ENCODE assay signal across 8 mouse cellular contexts in the genomic region with DNA sequence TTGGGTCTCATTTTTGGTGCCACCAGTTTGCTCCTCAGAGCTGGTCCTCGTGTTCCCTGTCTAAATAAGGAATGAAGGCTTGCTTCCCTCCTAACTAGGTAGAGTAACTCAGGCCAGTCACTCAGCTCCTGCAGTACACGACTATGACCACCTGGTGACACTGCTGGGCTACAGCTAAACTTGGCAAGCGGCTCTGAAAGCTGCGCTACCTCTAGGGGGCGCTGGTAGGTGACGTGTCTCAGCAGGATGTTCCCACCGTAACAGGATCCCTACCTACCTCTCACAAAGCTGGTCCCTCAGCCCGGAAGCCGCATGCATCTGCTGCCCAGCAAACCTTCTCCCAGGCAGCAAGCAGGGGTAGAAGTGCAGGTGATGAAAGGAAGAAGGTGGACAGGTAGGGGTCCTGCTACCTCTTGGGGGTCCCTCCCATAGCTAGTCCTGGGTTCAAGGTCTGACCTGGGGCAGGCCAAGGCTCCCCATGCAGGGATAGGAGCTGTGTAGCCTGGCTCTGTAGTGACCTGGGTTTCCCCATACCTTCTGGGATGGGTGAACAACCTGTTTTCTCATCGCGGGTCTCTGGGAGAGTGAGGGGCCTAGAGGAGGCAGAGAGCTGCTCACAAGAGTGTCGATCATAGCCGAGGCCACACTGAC. TPM values are rescaled to one million over a fixed set of nuclear protein-coding genes. Genes with fewer than 3 reads are reported as not detected.
DNase-seq lines count a peak whose midpoint lies in the region; ATAC-seq lines count a peak whose summit lies in the region.

No protein-coding gene starts in this region.

- no peaks in the 10 kb centered on the region for H3K4me1 ChIP-seq in lung, embryonic 15.5 days

- DNase-seq in MEL-GATA-1-ER (ENCODE audit: extremely low read depth, low read depth) = peak; percentile 66
- DNase-seq in cerebellum, adult 18-20 months = peak; percentile 74 to 83
- DNase-seq in layer of hippocampus, adult 8-10 months (ENCODE audit: low spot score in 2 of 2) = peak; percentile 72 to 90
- peak; percentile 81 for DNase-seq in ovary, postnatal 36 days (ENCODE audit: low spot score)
- DNase-seq in thymus, postnatal 10 days (ENCODE audit: low spot score in 2 of 2) = peak; percentile 81 to 98

- no peak overlapping the region for H3K4me3 ChIP-seq in lung, embryonic 15.5 days

- no peak overlapping the region for H3K4me2 ChIP-seq in lung, embryonic 15.5 days

- H3K27me3 ChIP-seq in lung, embryonic 15.5 days = no peaks in the 10 kb centered on the region

- ATAC-seq in frontal cortex, adult (ENCODE audit: low TSS enrichment) = peak; percentile 91
- ATAC-seq in hematopoietic stem cell, adult 5-6 weeks (replicated peaks in 1 of 2; ENCODE audit: insufficient read depth in 1 of 2, low FRiP score in 2 of 2, low TSS enrichment in 1 of 2, low read depth in 1 of 2, poor library complexity in 2 of 2, severe bottlenecking in 2 of 2) = peak; percentile 93 to 95
- ATAC-seq in lung, embryonic 15.5 days (ENCODE audit: borderline replicate concordance, extremely low read depth, low FRiP score, low TSS enrichment) = peak; percentile 47

- 27% methylated on average over 13 of the region's 13 CpGs for WGBS in lung, embryonic 15.5 days

- no peak overlapping the region for H3K9ac ChIP-seq in lung, embryonic 15.5 days

- no peak overlapping the region for H3K27ac ChIP-seq in lung, embryonic 15.5 days

- H3K36me3 ChIP-seq in lung, embryonic 15.5 days = no peaks in the 10 kb centered on the region

- H3K9me3 ChIP-seq in lung, embryonic 15.5 days = no peaks in the 10 kb centered on the region

RNA-seq across cellular contexts. Expression of a gene that starts 16.0 kb away (rescaled TPM):
- 658 and 663 TPM in 2 replicates for total RNA-seq in hematopoietic stem cell, adult 5-6 weeks (2017)
- 100 to 1,000 TPM; 333 to 412 (median 383) TPM for total RNA-seq in layer of hippocampus, adult 8-10 months (2022)
- polyA plus RNA-seq in lung, embryonic 15.5 days (2015; fragmentation: Nextera tagmentation; extraction: Ambion mirVana) = 778 and 796 TPM in 2 replicates

RNA-seq across cellular contexts. Expression of a gene that starts 16.3 kb away (rescaled TPM):
- total RNA-seq in hematopoietic stem cell, adult 5-6 weeks (2017) = 18.3 and 31.9 TPM in 2 replicates
- total RNA-seq in layer of hippocampus, adult 8-10 months (2022) = 10 to 100 TPM; 22.1 to 26.4 (median 24.2) TPM
- polyA plus RNA-seq in lung, embryonic 15.5 days (2015; fragmentation: Nextera tagmentation; extraction: Ambion mirVana) = 26.3 and 31.2 TPM in 2 replicates

RNA-seq across cellular contexts. Expression of a gene that starts 37.0 kb away (rescaled TPM):
- 16.0 and 16.7 TPM in 2 replicates for total RNA-seq in hematopoietic stem cell, adult 5-6 weeks (2017)
- total RNA-seq in layer of hippocampus, adult 8-10 months (2022) = 1 to 10 TPM; 3.7 to 6.5 (median 5.2) TPM
- 54.3 and 55.6 TPM in 2 replicates for polyA plus RNA-seq in lung, embryonic 15.5 days (2015; fragmentation: Nextera tagmentation; extraction: Ambion mirVana)

RNA-seq across cellular contexts. Expression of a gene that starts 49.9 kb away (rescaled TPM):
- total RNA-seq in hematopoietic stem cell, adult 5-6 weeks (2017) = 1.2 and 1.7 TPM in 2 replicates
- total RNA-seq in layer of hippocampus, adult 8-10 months (2022) = 10 to 100 TPM; 81.4 to 91.4 (median 86.0) TPM
- 27.1 and 29.1 TPM in 2 replicates for polyA plus RNA-seq in lung, embryonic 15.5 days (2015; fragmentation: Nextera tagmentation; extraction: Ambion mirVana)

RNA-seq across cellular contexts. Expression of a gene that starts 57.1 kb away (rescaled TPM):
- total RNA-seq in hematopoietic stem cell, adult 5-6 weeks (2017) = not detected in 2 replicates
- 10 to 100 TPM; 48.3 to 100.0 (median 69.5) TPM for total RNA-seq in layer of hippocampus, adult 8-10 months (2022)
- polyA plus RNA-seq in lung, embryonic 15.5 days (2015; fragmentation: Nextera tagmentation; extraction: Ambion mirVana) = 0.57 and 0.59 TPM in 2 replicates
